Comparison of ENCODE assay signal across 16 mouse cellular contexts in the genomic region with DNA sequence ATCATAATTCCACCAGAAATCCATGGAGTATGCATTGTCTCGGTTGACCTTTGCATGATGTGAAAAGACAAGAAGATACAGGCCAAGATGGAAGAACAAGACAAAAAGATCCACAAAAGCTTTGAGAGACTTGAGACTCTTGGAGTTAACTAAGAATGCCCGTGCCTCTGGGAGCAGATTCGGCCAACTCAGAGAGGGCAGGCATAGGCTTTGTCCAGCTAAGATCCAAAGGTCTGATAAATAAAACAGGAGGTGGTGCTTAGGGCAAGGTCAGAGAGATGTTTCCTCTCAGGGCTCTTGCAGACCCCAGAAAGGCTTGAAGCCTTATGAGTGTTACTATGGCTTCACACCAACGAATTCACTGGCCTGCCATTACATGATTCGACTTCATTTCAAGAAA. TPM values are rescaled to one million over a fixed set of nuclear protein-coding genes. Genes with fewer than 3 reads are reported as not detected.
DNase-seq lines count a peak whose midpoint lies in the region; ATAC-seq and TF ChIP-seq lines count a peak whose summit lies in the region.
"Had no signal": no experiment of that assay in that cellular context is flagged by ENCODE, and none has a peak within 500 bp of the region (broad histone marks: within the 10 kb centered on the region; RNA-seq: fewer than 3 reads in every experiment).

No protein-coding gene starts in this region.

- no peak for TF ChIP-seq CTCF in kidney, adult 2 months (conservative IDR thresholded peaks at IDR 0.05; ENCODE audit: insufficient read depth, insufficient read length, low read depth, low read length)
- no peak for TF ChIP-seq CTCF in liver, postnatal 0 days (IDR thresholded peaks at IDR 0.05; ENCODE audit: low read depth)

- H3K27me3 ChIP-seq in kidney, adult 2 months (replicated peaks; ENCODE audit: control insufficient read depth, insufficient read depth, low read length): no peaks in the 10 kb centered on the region
- no peaks in the 10 kb centered on the region for H3K27me3 ChIP-seq in lung, embryonic 15.5 days
- no peaks in the 10 kb centered on the region for H3K27me3 ChIP-seq in kidney, embryonic 16.5 days (ENCODE audit: insufficient read depth, low read length)
- no peaks in the 10 kb centered on the region for H3K27me3 ChIP-seq in liver, postnatal 0 days (ENCODE audit: insufficient read depth, low read length)
- H3K27me3 ChIP-seq: embryonic facial prominence, embryonic 15.5 days; hindbrain, embryonic 12.5 days; megakaryocyte, embryonic 14.5 days; Patski had no signal

- WGBS in kidney, adult 2 months: 73% methylated on average over 5 of the region's 5 CpGs
- 85% methylated on average over 5 of the region's 5 CpGs for WGBS in lung, embryonic 15.5 days
- WGBS in kidney, embryonic 16.5 days: 84% methylated on average over 5 of the region's 5 CpGs
- WGBS in liver, postnatal 0 days (ENCODE audit: insufficient replicate concordance): 69% methylated on average over 5 of the region's 5 CpGs

- ATAC-seq in lung, embryonic 15.5 days (ENCODE audit: borderline replicate concordance, extremely low read depth, low FRiP score, low TSS enrichment): no peak
- ATAC-seq in kidney, embryonic 16.5 days (ENCODE audit: low FRiP score, low TSS enrichment): no peak
- ATAC-seq in liver, postnatal 0 days: no peak
- ATAC-seq: activated CD4-positive, CD25-positive, alpha-beta regulatory T cell, adult 4 months; Patski had no signal

- H3K4me2 ChIP-seq in lung, embryonic 15.5 days: no peak overlapping the region
- no peak overlapping the region for H3K4me2 ChIP-seq in kidney, embryonic 16.5 days (replicated peaks; ENCODE audit: low read depth, low read length)
- no peak overlapping the region for H3K4me2 ChIP-seq in liver, postnatal 0 days (ENCODE audit: low read depth, low read length)
- H3K4me2 ChIP-seq: embryonic facial prominence, embryonic 15.5 days; hindbrain, embryonic 12.5 days had no signal

- H3K9ac ChIP-seq in lung, embryonic 15.5 days: no peak overlapping the region
- no peak overlapping the region for H3K9ac ChIP-seq in kidney, embryonic 16.5 days (replicated peaks; ENCODE audit: low read length)
- H3K9ac ChIP-seq in liver, postnatal 0 days (replicated peaks): no peak overlapping the region
- H3K9ac ChIP-seq: embryonic facial prominence, embryonic 15.5 days; hindbrain, embryonic 12.5 days; liver, embryonic 14.5 days had no signal

- no peaks in the 10 kb centered on the region for H3K9me3 ChIP-seq in lung, embryonic 15.5 days
- H3K9me3 ChIP-seq in kidney, embryonic 16.5 days (ENCODE audit: low read length): no peaks in the 10 kb centered on the region
- H3K9me3 ChIP-seq in liver, postnatal 0 days (ENCODE audit: low read length): no peaks in the 10 kb centered on the region
- H3K9me3 ChIP-seq: embryonic facial prominence, embryonic 15.5 days; heart, embryonic 10.5 days; hindbrain, embryonic 12.5 days; megakaryocyte, embryonic 14.5 days had no signal

- no peak for TF ChIP-seq EP300 in liver, postnatal 0 days (IDR thresholded peaks at IDR 0.05; ENCODE audit: low read depth)

- no peaks in the 10 kb centered on the region for H3K36me3 ChIP-seq in kidney, adult 2 months (ENCODE audit: control insufficient read depth, insufficient read depth, low read length)
- H3K36me3 ChIP-seq in lung, embryonic 15.5 days: no peaks in the 10 kb centered on the region
- H3K36me3 ChIP-seq in kidney, embryonic 16.5 days (ENCODE audit: insufficient read depth, low read length): no peaks in the 10 kb centered on the region
- no peaks in the 10 kb centered on the region for H3K36me3 ChIP-seq in liver, postnatal 0 days (replicated peaks; ENCODE audit: insufficient read depth, low read length)
- H3K36me3 ChIP-seq: embryonic facial prominence, embryonic 15.5 days; heart, embryonic 10.5 days; hindbrain, embryonic 12.5 days had no signal

- peak; percentile 69 for DNase-seq in kidney, adult 2 months
- DNase-seq in kidney, postnatal 10 days: no peak
- no peak for DNase-seq in lung, postnatal 36 days
- no peak for DNase-seq in liver, postnatal 0 days
- no peak for DNase-seq in embryo, embryonic 10.5 days (ENCODE audit: low spot score)
- DNase-seq: adrenal gland, postnatal 25 days; heart, postnatal 10 days had no signal

- no peak for TF ChIP-seq POLR2A in kidney, adult 2 months (IDR thresholded peaks at IDR 0.05; ENCODE audit: low read depth, low read length)

- H3K4me3 ChIP-seq in kidney, adult 2 months (ENCODE audit: insufficient read depth, low read depth, low read length): no peak overlapping the region
- H3K4me3 ChIP-seq in lung, embryonic 15.5 days: no peak overlapping the region
- no peak overlapping the region for H3K4me3 ChIP-seq in kidney, embryonic 16.5 days (ENCODE audit: low read length)
- H3K4me3 ChIP-seq in liver, postnatal 0 days (ENCODE audit: low read depth, low read length): no peak overlapping the region
- H3K4me3 ChIP-seq: embryonic facial prominence, embryonic 15.5 days; heart, embryonic 10.5 days; hindbrain, embryonic 12.5 days; megakaryocyte, embryonic 14.5 days had no signal

- H3K27ac ChIP-seq in kidney, adult 2 months (ENCODE audit: insufficient read depth, low read depth, low read length): peak overlapping the region; percentile 64
- H3K27ac ChIP-seq in lung, embryonic 15.5 days: peak overlapping the region; percentile 91
- peak overlapping the region; percentile 23; the same call in 1 of the 2 replicates for H3K27ac ChIP-seq in kidney, embryonic 16.5 days (ENCODE audit: low read length)
- H3K27ac ChIP-seq in liver, postnatal 0 days (ENCODE audit: low read depth): peak overlapping the region; percentile 72
- H3K27ac ChIP-seq: heart, embryonic 10.5 days; hindbrain, embryonic 12.5 days; liver, embryonic 14.5 days had no signal

- peaks cover 22% of the 10 kb centered on the region; the same call in 1 of the 2 replicates for H3K4me1 ChIP-seq in kidney, adult 2 months (ENCODE audit: control insufficient read depth, insufficient read depth, low read length)
- H3K4me1 ChIP-seq in lung, embryonic 15.5 days: peaks cover 11% of the 10 kb centered on the region
- H3K4me1 ChIP-seq in kidney, embryonic 16.5 days (ENCODE audit: insufficient read depth, low read length): peaks cover 10% of the 10 kb centered on the region
- H3K4me1 ChIP-seq in liver, postnatal 0 days (ENCODE audit: insufficient read depth): peaks cover 42% of the 10 kb centered on the region
- H3K4me1 ChIP-seq: hindbrain, embryonic 12.5 days had no signal

RNA-seq across cellular contexts. Expression of a gene that starts 45.3 kb away (rescaled TPM):
- 227 and 313 TPM in 2 replicates for polyA plus RNA-seq in kidney, adult 2 months (2012; rRNA removed)
- polyA plus RNA-seq in lung, embryonic 15.5 days (2015; fragmentation: Nextera tagmentation; extraction: Ambion mirVana): 90.6 and 103 TPM in 2 replicates
- 98.6 and 116 TPM in 2 replicates for polyA plus RNA-seq in kidney, embryonic 16.5 days (2015; fragmentation: Nextera tagmentation; extraction: Ambion mirVana)
- polyA plus RNA-seq in liver, postnatal 0 days (2015; fragmentation: Nextera tagmentation; extraction: Ambion mirVana): 391 and 407 TPM in 2 replicates

Comparison
In these comparisons a context has a peak if more than half of its experiments do, and no peak if none do; other contexts are left out.
1. H3K27ac ChIP-seq: peak in every context shown above with its lines; median percentile 91 in lung, embryonic 15.5 days; 72 in liver, postnatal 0 days; 64 in kidney, adult 2 months; 23 in kidney, embryonic 16.5 days.